Mouse (Mus musculus): ENCODE results near the gene Ndufc2. TPM values are rescaled to one million over a fixed set of nuclear protein-coding genes. Genes with fewer than 3 reads are reported as not detected.

Gene Ndufc2
- total and polyA plus RNA-seq, 3 experiments, result 242 to 280 TPM; not detected in 1

DNA sequence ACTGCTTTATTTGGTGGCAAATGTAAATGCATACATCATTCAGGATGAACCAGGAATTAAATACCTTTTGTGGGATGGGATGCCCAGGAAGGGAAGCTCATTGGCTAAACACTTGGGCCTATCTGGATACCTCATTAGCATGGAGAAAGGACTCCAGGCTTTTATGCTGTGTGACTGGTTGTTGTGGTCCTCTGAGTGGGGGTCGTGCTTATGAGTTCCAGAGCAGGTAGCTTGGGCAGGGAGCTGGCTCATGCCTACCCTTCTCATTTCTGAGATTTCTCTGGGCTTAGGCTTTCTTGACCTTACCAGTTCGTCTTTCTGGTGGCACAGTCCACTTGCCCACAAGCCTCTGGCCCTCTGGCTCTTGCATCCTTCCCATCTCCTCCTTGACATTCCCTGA is 5.4 kb upstream of the Ndufc2 start:
- Histone ChIP-seq H3K79me2 (ENCODE audit: control insufficient read depth, insufficient read depth, low read length, poor library complexity) (no peaks in the 10 kb centered on the region), H3K4me3 (ENCODE audit: control insufficient read depth in 1 of 2, insufficient read depth in 1 of 2, low read depth in 2 of 2, low read length in 2 of 2) (no peak overlapping the region), H3K27ac (ENCODE audit: control insufficient read depth, low read depth, low read length) (no peak overlapping the region), H3K4me1 (ENCODE audit: control insufficient read depth in 1 of 2, insufficient read depth in 2 of 2, low read length in 2 of 2) (no peaks in the 10 kb centered on the region; a peak in 1 of 4 replicates), H3K9me3 (replicated peaks; ENCODE audit: insufficient read depth, low read length) (no peaks in the 10 kb centered on the region), H3K27me3 (ENCODE audit: control insufficient read depth in 1 of 2, insufficient read depth in 2 of 2, low read length in 2 of 2) (no peaks in the 10 kb centered on the region), H3K9ac (ENCODE audit: control insufficient read depth, low read depth, low read length, poor library complexity, severe bottlenecking) (no peak overlapping the region), H3K36me3 (ENCODE audit: control insufficient read depth in 1 of 2, insufficient read depth in 2 of 2, low read length in 2 of 2) (peaks cover 0 to 4% of the 10 kb centered on the region in 2 experiments; a peak in 2 of 4 replicates)
- DNase-seq (ENCODE audit: low read depth, low spot score), result no peak
- no peak for TF ChIP-seq TAL1 (IDR thresholded peaks at IDR 0.05; ENCODE audit: low read length)
- no peak for TF ChIP-seq RCOR1 (IDR thresholded peaks at IDR 0.05; ENCODE audit: low read depth, low read length)
- TF ChIP-seq SIN3A (IDR thresholded peaks at IDR 0.05; ENCODE audit: low read length), result no peak
- TF ChIP-seq MAX (IDR thresholded peaks at IDR 0.05; ENCODE audit: low read length), result no peak
- no peak for TF ChIP-seq E2F4 (IDR thresholded peaks at IDR 0.05; ENCODE audit: borderline replicate concordance, low read depth, low read length)
- no peak for TF ChIP-seq ZC3H11A (IDR thresholded peaks at IDR 0.05; ENCODE audit: low read depth, low read length)
- no peak for TF ChIP-seq CTCF (IDR thresholded peaks at IDR 0.05 in 2 of 3, conservative IDR thresholded peaks at IDR 0.05 in 1 of 3; ENCODE audit: control insufficient read depth in 1 of 3, insufficient read depth in 1 of 3, low read depth in 2 of 3, low read length in 3 of 3, poor library complexity in 1 of 3, severe bottlenecking in 1 of 3)
- no peak for TF ChIP-seq GABPA (IDR thresholded peaks at IDR 0.05; ENCODE audit: low read depth, low read length)
- TF ChIP-seq MXI1 (IDR thresholded peaks at IDR 0.05; ENCODE audit: low read depth, low read length), result no peak
- no peak for TF ChIP-seq TBP (IDR thresholded peaks at IDR 0.05; ENCODE audit: low read depth, low read length)
- no peak for TF ChIP-seq JUND (IDR thresholded peaks at IDR 0.05; ENCODE audit: low read depth, low read length)
- TF ChIP-seq SMC3 (IDR thresholded peaks at IDR 0.05; ENCODE audit: low read depth, low read length), result no peak
- TF ChIP-seq KAT2A (conservative IDR thresholded peaks at IDR 0.05; ENCODE audit: low read depth, low read length), result no peak
- TF ChIP-seq ZKSCAN1 (IDR thresholded peaks at IDR 0.05; ENCODE audit: low read depth, low read length), result no peak
- TF ChIP-seq POLR2AphosphoS2 (IDR thresholded peaks at IDR 0.05; ENCODE audit: low read length), result no peak
- no peak for TF ChIP-seq ZNF384 (IDR thresholded peaks at IDR 0.05; ENCODE audit: low read depth, low read length)
- TF ChIP-seq CHD2 (IDR thresholded peaks at IDR 0.05; ENCODE audit: low read length), result no peak
- TF ChIP-seq HCFC1 (IDR thresholded peaks at IDR 0.05; ENCODE audit: low read depth, low read length), result no peak
- TF ChIP-seq USF2 (IDR thresholded peaks at IDR 0.05; ENCODE audit: borderline replicate concordance in 1 of 2, insufficient read depth in 1 of 2, low read depth in 1 of 2, low read length in 2 of 2), result no peak
- TF ChIP-seq UBTF (IDR thresholded peaks at IDR 0.05; ENCODE audit: borderline replicate concordance, insufficient read depth, low read depth, low read length), result no peak

DNA sequence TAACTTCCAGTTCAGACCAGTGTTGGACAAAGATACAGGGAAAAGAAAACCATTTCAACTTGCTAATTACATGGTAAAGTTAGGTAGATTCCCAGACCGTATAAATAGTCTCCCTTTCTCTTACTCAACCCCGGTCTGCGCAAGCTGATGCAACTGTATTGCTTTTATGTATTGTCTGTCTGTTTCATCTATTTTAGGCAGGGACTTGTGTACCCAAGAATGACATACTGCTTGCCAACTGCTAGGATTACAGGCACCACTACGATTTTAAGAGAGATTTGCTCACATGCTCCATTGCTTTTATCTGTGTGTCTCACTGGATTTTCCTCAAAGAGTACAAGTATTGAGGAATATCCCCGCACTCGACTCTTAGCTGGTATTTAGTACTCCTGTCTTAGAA is 860 bp upstream of the Ndufc2 start:
- Histone ChIP-seq H3K79me2 (ENCODE audit: control insufficient read depth, insufficient read depth, low read length, poor library complexity) (peaks cover 33% of the 10 kb centered on the region), H3K4me1 (ENCODE audit: control insufficient read depth in 1 of 2, insufficient read depth in 2 of 2, low read length in 2 of 2) (peaks cover 0 to 11% of the 10 kb centered on the region in 2 experiments; a peak in 2 of 4 replicates), H3K27ac (ENCODE audit: control insufficient read depth, low read depth, low read length) (no peak overlapping the region), H3K36me3 (ENCODE audit: control insufficient read depth in 1 of 2, insufficient read depth in 2 of 2, low read length in 2 of 2) (peaks cover 1 to 2% of the 10 kb centered on the region in 2 experiments; a peak in 1 of 4 replicates), H3K27me3 (ENCODE audit: control insufficient read depth in 1 of 2, insufficient read depth in 2 of 2, low read length in 2 of 2) (no peaks in the 10 kb centered on the region), H3K4me3 (ENCODE audit: control insufficient read depth in 1 of 2, insufficient read depth in 1 of 2, low read depth in 2 of 2, low read length in 2 of 2) (no peak overlapping the region), H3K9me3 (replicated peaks; ENCODE audit: insufficient read depth, low read length) (no peaks in the 10 kb centered on the region), H3K9ac (ENCODE audit: control insufficient read depth, low read depth, low read length, poor library complexity, severe bottlenecking) (no peak overlapping the region)
- no peak for DNase-seq (ENCODE audit: low read depth, low spot score)
- TF ChIP-seq TCF12 (IDR thresholded peaks at IDR 0.05; ENCODE audit: low read depth, low read length), result no peak
- no peak for TF ChIP-seq POLR2AphosphoS2 (IDR thresholded peaks at IDR 0.05; ENCODE audit: low read length)
- no peak for TF ChIP-seq JUND (IDR thresholded peaks at IDR 0.05; ENCODE audit: low read depth, low read length)
- TF ChIP-seq MAFK (IDR thresholded peaks at IDR 0.05; ENCODE audit: borderline replicate concordance, low read depth, low read length), result no peak
- no peak for TF ChIP-seq E2F4 (IDR thresholded peaks at IDR 0.05; ENCODE audit: borderline replicate concordance, low read depth, low read length)
- TF ChIP-seq NRF1 (IDR thresholded peaks at IDR 0.05; ENCODE audit: insufficient read depth, low read depth, low read length, poor library complexity, severe bottlenecking), result no peak
- no peak for TF ChIP-seq NELFE (IDR thresholded peaks at IDR 0.05; ENCODE audit: low read depth, low read length)
- TF ChIP-seq CHD1 (IDR thresholded peaks at IDR 0.05; ENCODE audit: low read depth, low read length), result no peak
- no peak for TF ChIP-seq MYC (IDR thresholded peaks at IDR 0.05; ENCODE audit: low read depth, low read length)
